Mouse (Mus musculus) E14TG2a.4 (cell line): ENCODE results near the gene Cox8b.

Experiments
- CTCF ChIP-seq: conservative IDR thresholded peaks from 2 replicates; pipeline ENCODE4 v1.5.1; 2014; ENCODE audit warnings: low read length
- NANOG ChIP-seq: IDR thresholded peaks from 2 replicates; pipeline ENCODE4 v1.6.1; 2014; ENCODE audit warnings: borderline replicate concordance, low read length, mixed read lengths
- POU5F1 ChIP-seq: IDR thresholded peaks from 2 replicates; pipeline ENCODE4 v1.6.1; 2014; ENCODE audit warnings: low read length, borderline replicate concordance

DNA sequence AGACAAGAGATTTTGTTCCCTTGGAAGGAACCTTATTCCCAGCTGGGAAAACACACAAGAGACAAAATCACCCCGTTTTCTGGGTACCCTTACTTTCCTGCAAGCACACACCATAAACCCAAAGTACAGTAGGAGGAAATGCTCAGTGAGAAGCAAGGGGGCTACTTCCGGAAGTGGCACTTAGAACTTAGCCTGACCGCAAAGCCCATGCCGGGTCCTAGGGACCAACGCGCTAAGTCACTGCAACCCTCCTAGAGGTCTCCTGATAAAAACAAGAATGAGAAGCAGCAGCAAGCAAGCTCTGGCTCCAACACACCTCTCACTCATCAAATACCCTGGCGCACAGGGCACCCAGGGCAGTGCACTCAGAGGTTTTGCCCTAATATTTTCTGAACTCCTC, 20.9 kb downstream of the Cox8b start:
- TF ChIP-seq CTCF (no peak), NANOG (no peak), POU5F1 (no peak)
